Mouse (Mus musculus): ENCODE results near the gene Ifrd1. TPM values are rescaled to one million over a fixed set of nuclear protein-coding genes. Genes with fewer than 3 reads are reported as not detected.
"Not testable (repeated sequence)": the region's sequence is repeated elsewhere in the genome, so short reads cannot be mapped to it uniquely, and the experiment has no call there.

Ifrd1 gene
- polyA plus RNA-seq, 1 experiment from 2014 or later = 73.9 TPM

DNA sequence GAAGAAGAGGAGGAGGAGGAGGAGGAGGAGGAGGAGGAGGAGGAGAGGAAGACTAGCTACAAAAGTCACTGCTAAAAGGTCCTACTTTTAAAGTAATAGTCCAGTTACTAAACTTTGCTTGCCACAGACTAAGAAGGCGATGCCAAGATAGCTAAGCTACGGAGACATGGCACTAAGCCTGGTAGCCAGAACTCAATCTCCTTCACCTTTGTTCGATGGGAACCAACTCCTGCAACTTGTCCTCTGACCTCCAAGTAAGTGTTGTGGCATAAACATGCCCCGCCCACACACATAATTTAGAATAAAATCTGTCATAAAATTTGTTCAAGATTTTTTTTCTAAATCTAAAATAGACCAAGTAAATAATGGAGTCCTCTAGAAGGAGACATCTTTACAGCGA, 50.3 kb downstream of the Ifrd1 start:
- Histone ChIP-seq H3K4me1 (replicated peaks) (no peaks in the 10 kb centered on the region), H3K27ac (no peak overlapping the region), H3K4me3 (replicated peaks) (no peak overlapping the region), H3K4me2 (no peak overlapping the region), H3K9ac (no peak overlapping the region), H3K9me3 (replicated peaks) (no peaks in the 10 kb centered on the region), H3K27me3 (no peaks in the 10 kb centered on the region), H3K36me3 (peaks cover 19% of the 10 kb centered on the region)
- WGBS (ENCODE audit: insufficient replicate concordance) = 73% methylated on average over 5 of the region's 5 CpGs
- DNase-seq (no peak), ATAC-seq (ENCODE audit: low read depth) (no peak)

DNA sequence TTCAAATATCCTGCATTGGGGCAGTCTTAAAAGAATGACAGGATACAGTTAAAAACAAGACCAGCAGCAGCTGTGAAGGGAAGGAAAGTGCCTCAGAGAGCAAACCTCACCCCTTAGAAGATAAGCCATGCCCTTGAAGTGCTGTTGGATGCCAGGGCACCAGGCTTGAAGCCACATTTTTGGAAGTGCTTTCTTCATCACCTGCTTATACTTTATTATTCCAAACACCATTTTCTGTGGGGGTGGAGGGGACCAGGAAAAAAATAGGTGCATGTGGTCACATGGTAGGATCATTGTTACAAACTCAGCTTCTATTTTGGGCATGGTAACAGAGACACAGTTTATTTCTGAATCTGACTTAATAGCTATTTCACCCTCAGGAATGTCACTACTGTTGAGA, 50.8 kb downstream of the Ifrd1 start:
- H3K4me3 ChIP-seq (replicated peaks) = no peak overlapping the region
- H3K4me2 ChIP-seq = no peak overlapping the region
- no peak overlapping the region for H3K27ac ChIP-seq
- peaks cover 14% of the 10 kb centered on the region for H3K36me3 ChIP-seq
- no peak for ATAC-seq (ENCODE audit: low read depth)
- no peaks in the 10 kb centered on the region for H3K4me1 ChIP-seq (replicated peaks)
- no peak for DNase-seq
- H3K9ac ChIP-seq = no peak overlapping the region
- H3K9me3 ChIP-seq (replicated peaks) = no peaks in the 10 kb centered on the region
- no peaks in the 10 kb centered on the region for H3K27me3 ChIP-seq

DNA sequence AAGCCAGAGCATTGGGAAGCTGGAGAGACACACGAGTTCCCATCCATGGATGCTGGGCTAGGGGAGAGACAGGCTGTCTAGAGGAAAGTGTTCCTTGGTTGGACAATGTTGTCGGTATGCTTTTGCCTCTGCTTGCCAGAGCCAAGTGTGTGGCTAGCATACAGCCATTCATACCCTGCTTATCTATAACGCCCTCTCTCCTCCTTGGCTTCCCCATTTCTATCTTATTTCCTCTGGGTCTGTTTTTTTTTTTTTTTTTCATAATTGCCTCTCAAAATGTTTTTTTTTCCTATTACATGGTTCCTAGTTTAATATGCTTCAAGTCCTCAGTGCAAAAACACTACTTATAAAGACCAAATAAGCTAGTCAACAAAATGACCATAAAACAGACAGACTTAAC, 62.8 kb downstream of the Ifrd1 start:
- no peaks in the 10 kb centered on the region for H3K4me1 ChIP-seq (replicated peaks)
- WGBS (ENCODE audit: insufficient replicate concordance) = 40% methylated on average over 3 of the region's 3 CpGs

DNA sequence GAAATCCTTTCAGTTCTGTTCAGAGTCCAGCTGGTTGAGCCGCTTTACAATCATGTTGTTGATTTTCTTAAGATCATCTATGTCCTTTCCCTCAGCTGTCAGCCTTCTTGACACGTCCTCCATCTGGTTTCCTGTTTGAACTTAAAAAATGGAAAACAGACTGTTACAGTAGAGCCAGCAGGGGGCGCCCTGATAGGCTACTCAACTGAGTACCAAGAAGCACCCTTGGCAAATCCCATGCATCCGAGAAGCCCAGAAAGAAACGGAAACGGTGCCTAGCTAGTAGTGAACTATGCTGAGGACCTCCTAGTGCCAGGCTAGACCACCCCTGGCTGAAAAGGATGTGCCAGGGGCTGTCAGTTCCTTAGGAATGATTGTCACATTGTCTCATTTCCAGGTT, 71.2 kb downstream of the Ifrd1 start:
- H3K9ac ChIP-seq = no peak overlapping the region
- DNase-seq = no peak
- no peak for ATAC-seq (ENCODE audit: low read depth)
- H3K9me3 ChIP-seq (replicated peaks) = peaks cover 7% of the 10 kb centered on the region; the same call in 1 of the 2 replicates
- WGBS (ENCODE audit: insufficient replicate concordance) = 42% methylated on average over 6 of the region's 6 CpGs
- H3K36me3 ChIP-seq = no peaks in the 10 kb centered on the region
- H3K4me3 ChIP-seq (replicated peaks) = no peak overlapping the region
- no peak overlapping the region for H3K27ac ChIP-seq
- H3K4me2 ChIP-seq = no peak overlapping the region
- H3K27me3 ChIP-seq = no peaks in the 10 kb centered on the region
- H3K4me1 ChIP-seq (replicated peaks) = no peaks in the 10 kb centered on the region

More for the DNA sequence above, 62.8 kb downstream of the Ifrd1 start:
- Histone ChIP-seq H3K4me3 (replicated peaks) (no peak overlapping the region), H3K9me3 (replicated peaks) (peaks cover 4% of the 10 kb centered on the region; the same call in 1 of the 2 replicates), H3K27me3 (no peaks in the 10 kb centered on the region), H3K4me2 (no peak overlapping the region), H3K27ac (no peak overlapping the region), H3K9ac (no peak overlapping the region), H3K36me3 (no peaks in the 10 kb centered on the region)
- ATAC-seq (ENCODE audit: low read depth) (no peak), DNase-seq (no peak)

DNA sequence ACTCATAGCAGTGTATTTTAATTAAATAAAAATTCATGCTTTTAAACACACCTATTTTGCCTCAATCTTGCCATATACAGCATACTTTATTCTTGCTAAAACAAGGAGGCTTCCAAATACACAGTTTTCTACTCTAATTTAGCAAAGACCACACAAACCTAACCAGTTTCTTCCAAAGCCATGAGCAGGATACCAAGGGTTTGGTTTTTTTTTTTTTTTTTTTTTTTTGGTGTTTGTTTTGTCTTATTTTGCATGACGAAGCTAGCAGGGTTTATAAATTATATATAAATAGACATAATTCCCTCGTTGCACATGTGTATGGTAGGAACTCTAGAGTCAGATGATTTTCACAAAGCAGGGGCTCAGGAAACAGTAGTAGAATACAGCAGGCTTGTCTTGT, 72.1 kb downstream of the Ifrd1 start:
- H3K27ac ChIP-seq = no peak overlapping the region
- H3K36me3 ChIP-seq = no peaks in the 10 kb centered on the region
- H3K4me3 ChIP-seq (replicated peaks) = no peak overlapping the region
- no peaks in the 10 kb centered on the region for H3K4me1 ChIP-seq (replicated peaks)
- WGBS (ENCODE audit: insufficient replicate concordance) = 39% methylated on average over 2 of the region's 2 CpGs
- H3K4me2 ChIP-seq = no peak overlapping the region
- H3K9me3 ChIP-seq (replicated peaks) = peaks cover 6% of the 10 kb centered on the region; the same call in 1 of the 2 replicates
- H3K27me3 ChIP-seq = no peaks in the 10 kb centered on the region
- no peak for DNase-seq
- no peak overlapping the region for H3K9ac ChIP-seq
- no peak for ATAC-seq (ENCODE audit: low read depth)

DNA sequence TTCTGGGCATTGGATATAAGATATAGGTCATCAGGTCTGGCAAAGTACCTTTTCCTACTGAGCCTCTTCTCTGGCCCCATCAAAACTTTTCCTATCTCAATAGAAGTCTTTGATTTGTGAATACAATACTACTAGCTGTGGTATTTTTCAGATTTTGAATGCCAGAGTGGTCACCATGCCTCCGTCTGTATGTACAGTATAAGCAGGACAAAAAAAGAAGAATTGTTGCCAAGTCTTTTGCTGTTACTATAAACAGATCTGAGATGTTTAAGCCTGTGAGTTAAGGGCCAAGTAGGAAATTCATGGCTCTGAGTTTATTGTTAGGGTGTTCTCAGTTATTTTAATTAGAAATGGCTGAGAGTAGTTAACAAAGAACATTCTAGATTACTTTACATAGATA, 73.1 kb downstream of the Ifrd1 start:
- H3K9ac ChIP-seq; ATAC-seq (ENCODE audit: low read depth); H3K4me3 ChIP-seq (replicated peaks); H3K9me3 ChIP-seq (replicated peaks); H3K27ac ChIP-seq; H3K27me3 ChIP-seq; H3K36me3 ChIP-seq; H3K4me1 ChIP-seq (replicated peaks); H3K4me2 ChIP-seq; DNase-seq: not testable (repeated sequence)
- WGBS (ENCODE audit: insufficient replicate concordance) = 56% methylated on average over 1 of the region's 1 CpGs

DNA sequence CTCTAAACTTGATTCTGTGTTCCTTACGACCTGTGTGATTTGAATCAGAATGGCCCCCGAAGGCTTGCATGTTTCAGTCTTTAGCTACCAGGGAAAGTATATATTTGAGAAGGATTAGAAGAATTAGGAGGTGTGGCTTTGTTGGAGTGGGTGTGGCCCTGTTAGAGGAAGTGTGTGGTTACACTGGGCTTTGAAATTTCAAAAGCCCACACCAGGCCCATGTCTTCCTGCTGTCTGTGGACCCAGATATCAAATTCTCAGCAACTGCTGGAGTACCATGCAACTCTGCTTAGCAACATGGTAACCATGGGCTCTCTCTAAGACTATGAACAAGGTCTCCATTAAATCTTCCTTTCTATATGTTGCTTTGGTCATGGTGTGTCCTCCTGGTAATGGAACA, 76.7 kb downstream of the Ifrd1 start:
- no peak for ATAC-seq (ENCODE audit: low read depth)
- Histone ChIP-seq H3K4me2 (no peak overlapping the region), H3K4me1 (replicated peaks) (no peaks in the 10 kb centered on the region), H3K27me3 (no peaks in the 10 kb centered on the region), H3K4me3 (replicated peaks) (no peak overlapping the region), H3K9me3 (replicated peaks) (no peaks in the 10 kb centered on the region), H3K36me3 (no peaks in the 10 kb centered on the region), H3K27ac (no peak overlapping the region), H3K9ac (no peak overlapping the region)
- no peak for DNase-seq
- WGBS (ENCODE audit: insufficient replicate concordance) = 64% methylated on average over 2 of the region's 2 CpGs

DNA sequence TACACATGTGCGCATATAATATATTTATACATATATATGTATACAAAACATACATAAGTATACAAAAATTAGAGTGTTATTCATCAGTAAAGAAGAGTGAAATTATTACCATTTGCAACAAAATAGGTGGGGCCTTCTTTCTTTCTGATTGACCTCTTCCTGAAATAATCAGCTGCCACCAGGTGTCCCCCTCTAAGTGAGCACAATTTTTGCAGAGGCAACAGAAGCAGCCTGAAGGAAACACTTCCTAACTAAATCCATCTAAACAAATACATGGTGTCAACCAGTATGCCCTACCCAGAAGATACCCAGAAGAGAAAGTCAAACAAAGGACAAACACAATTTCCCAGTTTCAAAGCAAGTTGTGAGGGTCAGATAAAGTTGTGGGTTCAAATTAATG, 78.6 kb downstream of the Ifrd1 start:
- no peaks in the 10 kb centered on the region for H3K9me3 ChIP-seq (replicated peaks)
- WGBS (ENCODE audit: insufficient replicate concordance) = 83% methylated on average over 1 of the region's 1 CpGs
- no peak for DNase-seq
- no peaks in the 10 kb centered on the region for H3K4me1 ChIP-seq (replicated peaks)
- H3K27me3 ChIP-seq = no peaks in the 10 kb centered on the region
- no peaks in the 10 kb centered on the region for H3K36me3 ChIP-seq
- H3K4me2 ChIP-seq = no peak overlapping the region
- no peak overlapping the region for H3K4me3 ChIP-seq (replicated peaks)
- no peak overlapping the region for H3K9ac ChIP-seq
- H3K27ac ChIP-seq = no peak overlapping the region
- ATAC-seq (ENCODE audit: low read depth) = no peak

DNA sequence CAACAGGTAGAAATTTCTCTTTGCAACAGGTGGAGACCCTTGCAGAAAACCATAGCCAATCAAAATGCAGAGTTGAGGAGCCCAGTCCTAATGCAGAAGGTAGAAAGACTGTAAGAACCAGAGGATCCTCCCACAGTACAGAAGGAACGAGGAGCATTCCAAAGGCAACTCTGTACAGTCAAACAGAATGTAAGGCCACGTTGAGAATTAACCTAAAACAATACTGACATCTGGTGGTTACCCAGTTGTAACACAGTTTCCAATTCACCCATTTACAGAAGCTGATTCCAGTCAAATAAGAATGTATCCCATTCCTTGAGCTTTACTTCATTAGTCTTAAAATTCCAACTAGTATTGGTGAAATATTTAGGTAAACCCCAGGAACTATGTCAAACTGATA, 83.7 kb downstream of the Ifrd1 start:
- Histone ChIP-seq H3K4me3 (replicated peaks) (no peak overlapping the region), H3K4me1 (replicated peaks) (no peaks in the 10 kb centered on the region), H3K36me3 (no peaks in the 10 kb centered on the region), H3K9ac (no peak overlapping the region), H3K27me3 (no peaks in the 10 kb centered on the region), H3K9me3 (replicated peaks) (no peaks in the 10 kb centered on the region), H3K27ac (no peak overlapping the region), H3K4me2 (no peak overlapping the region)
- 6% methylated on average over 2 of the region's 2 CpGs for WGBS (ENCODE audit: insufficient replicate concordance)
- no peak for ATAC-seq (ENCODE audit: low read depth)
- DNase-seq = no peak

DNA sequence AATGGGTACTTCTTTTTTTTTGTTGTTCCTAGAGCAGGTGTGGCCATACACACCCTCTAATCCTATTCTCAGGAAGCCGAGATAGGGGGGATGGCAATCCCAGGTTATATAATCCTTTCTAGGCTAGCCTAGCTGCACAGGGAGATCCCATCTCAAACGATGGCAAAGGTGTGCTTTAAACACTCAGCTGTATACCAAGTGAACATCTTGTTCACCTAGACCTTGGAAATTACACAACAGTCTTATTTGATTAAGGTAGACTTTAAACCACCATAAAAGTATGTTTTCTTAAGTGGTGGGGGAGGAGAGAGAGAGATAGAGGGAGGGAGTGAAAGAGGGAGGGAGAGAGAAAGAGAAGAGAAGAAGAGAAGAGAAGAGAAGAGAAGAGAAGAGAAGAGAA, 87.5 kb downstream of the Ifrd1 start:
- H3K9me3 ChIP-seq (replicated peaks) = no peaks in the 10 kb centered on the region
- DNase-seq = no peak
- no peak overlapping the region for H3K4me2 ChIP-seq
- H3K36me3 ChIP-seq = no peaks in the 10 kb centered on the region
- H3K4me1 ChIP-seq (replicated peaks) = no peaks in the 10 kb centered on the region
- H3K4me3 ChIP-seq (replicated peaks) = no peak overlapping the region
- H3K27me3 ChIP-seq = no peaks in the 10 kb centered on the region
- no peak overlapping the region for H3K9ac ChIP-seq
- no peak for ATAC-seq (ENCODE audit: low read depth)
- 41% methylated on average over 2 of the region's 2 CpGs for WGBS (ENCODE audit: insufficient replicate concordance)
- no peak overlapping the region for H3K27ac ChIP-seq

DNA sequence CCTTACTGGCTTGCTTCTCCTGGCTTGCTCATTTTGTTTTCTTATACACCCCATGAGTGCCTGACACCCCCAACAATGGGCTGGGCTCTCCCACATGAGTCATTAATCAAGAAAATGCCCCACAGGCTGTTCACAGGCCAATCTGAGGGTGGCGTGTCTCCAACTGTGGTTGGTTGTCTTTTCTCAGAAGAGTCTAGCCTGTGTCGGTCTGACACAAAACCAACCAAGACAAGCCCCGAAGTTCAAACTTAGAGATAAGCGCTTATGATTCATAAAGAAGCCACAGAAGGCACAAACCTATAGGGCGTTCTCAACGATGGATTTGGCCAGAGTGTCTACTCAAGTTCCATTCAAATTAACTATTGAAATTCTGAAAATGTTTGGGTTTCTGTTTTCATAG, 94.1 kb downstream of the Ifrd1 start:
- H3K4me2 ChIP-seq = no peak overlapping the region
- H3K4me1 ChIP-seq (replicated peaks) = peaks cover 4% of the 10 kb centered on the region; the same call in 1 of the 2 replicates
- no peak for ATAC-seq (ENCODE audit: low read depth)
- H3K36me3 ChIP-seq = no peaks in the 10 kb centered on the region
- no peak overlapping the region for H3K9ac ChIP-seq
- no peaks in the 10 kb centered on the region for H3K27me3 ChIP-seq
- no peak for DNase-seq
- H3K4me3 ChIP-seq (replicated peaks) = no peak overlapping the region
- no peaks in the 10 kb centered on the region for H3K9me3 ChIP-seq (replicated peaks)
- H3K27ac ChIP-seq = no peak overlapping the region
- WGBS (ENCODE audit: insufficient replicate concordance) = 55% methylated on average over 6 of the region's 6 CpGs

DNA sequence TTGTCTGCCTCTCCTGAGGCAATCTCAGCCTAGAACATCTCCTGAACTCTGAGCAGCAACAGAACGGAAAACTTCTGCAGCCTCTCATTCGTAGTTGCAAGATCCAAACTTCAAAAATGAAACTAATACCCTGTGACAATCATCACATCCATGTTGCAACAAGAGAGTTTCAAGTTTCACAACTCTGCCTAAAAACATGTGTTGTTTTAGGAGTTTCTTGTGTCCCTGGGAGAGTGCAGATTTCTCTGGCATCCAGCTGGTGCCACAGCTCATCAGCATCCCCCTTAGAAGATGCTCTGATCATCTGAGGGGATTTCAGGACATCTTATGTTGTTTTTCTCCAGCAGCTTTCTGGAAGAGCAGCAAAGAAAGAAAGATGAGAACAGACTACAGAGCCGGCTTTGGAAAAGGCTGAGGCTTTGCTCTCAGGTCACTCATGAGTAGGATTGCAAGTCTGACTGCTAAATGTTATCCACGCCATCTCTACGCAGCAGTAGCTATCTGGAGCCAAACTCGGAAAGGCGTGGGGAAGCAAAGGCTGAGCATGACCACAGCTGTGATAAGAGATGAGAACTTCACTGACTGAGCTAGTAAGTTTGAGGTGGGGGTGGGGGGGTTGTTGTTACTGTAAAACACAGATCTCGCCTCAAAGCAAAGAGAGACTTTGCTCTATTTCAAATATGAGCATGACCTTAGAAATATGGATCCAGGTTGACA, 95.8 kb downstream of the Ifrd1 start:
- H3K36me3 ChIP-seq = no peaks in the 10 kb centered on the region
- ATAC-seq (ENCODE audit: low read depth) (no peak), DNase-seq (no peak)
- WGBS (ENCODE audit: insufficient replicate concordance) = 28% methylated on average over 8 of the region's 8 CpGs
- H3K4me3 ChIP-seq (replicated peaks) = no peak overlapping the region
- H3K9me3 ChIP-seq (replicated peaks) = no peaks in the 10 kb centered on the region
- no peak overlapping the region for H3K9ac ChIP-seq
- H3K27me3 ChIP-seq = no peaks in the 10 kb centered on the region
- H3K4me2 ChIP-seq = no peak overlapping the region
- H3K4me1 ChIP-seq (replicated peaks) = peaks cover 4% of the 10 kb centered on the region; the same call in 1 of the 2 replicates
- no peak overlapping the region for H3K27ac ChIP-seq
